ENCODE assay signal across 8 mouse cellular contexts in genomic region chr7:142532671-142533058, GRCm38 (mm10). TPM values are rescaled to one million over a fixed set of nuclear protein-coding genes. Genes with fewer than 3 reads are reported as not detected.
DNase-seq lines count a peak whose midpoint lies in the region; ATAC-seq and TF ChIP-seq lines count a peak whose summit lies in the region.

Mrpl23 (plus strand) TSS chr7:142532686.

- peaks cover 15% of the 10 kb centered on the region for H3K36me3 ChIP-seq in kidney, embryonic 15.5 days
- peaks cover 14% of the 10 kb centered on the region; the same call in 1 of the 2 replicates for H3K36me3 ChIP-seq in heart, embryonic 14.5 days (ENCODE audit: control insufficient read depth, insufficient read depth, low read length)
- no peaks in the 10 kb centered on the region for H3K36me3 ChIP-seq in liver, embryonic 14.5 days (replicated peaks; ENCODE audit: control insufficient read depth, insufficient read depth, low read depth)

- H3K4me2 ChIP-seq in kidney, embryonic 15.5 days = peak within 1 kb of the TSS; percentile 83
- peak within 1 kb of the TSS; percentile 76 for H3K4me2 ChIP-seq in heart, embryonic 14.5 days (ENCODE audit: low read length)
- peak within 1 kb of the TSS; percentile 76 for H3K4me2 ChIP-seq in liver, embryonic 14.5 days (ENCODE audit: low read depth)

- DNase-seq in kidney, postnatal 36 days = no peak
- no peak for DNase-seq in liver, embryonic 14.5 days (ENCODE audit: low read depth in 3 of 3, low spot score in 3 of 3)
- peak; percentile 1 for DNase-seq in telencephalon, adult 2 months (ENCODE audit: low read depth, low spot score)
- DNase-seq in adrenal gland, postnatal 36 days = no peak
- no peak for DNase-seq in embryo, embryonic 11 days

- H3K27me3 ChIP-seq in kidney, embryonic 15.5 days = no peaks in the 10 kb centered on the region
- no peaks in the 10 kb centered on the region for H3K27me3 ChIP-seq in heart, embryonic 14.5 days (ENCODE audit: control insufficient read depth, insufficient read depth, low read length)
- no peaks in the 10 kb centered on the region for H3K27me3 ChIP-seq in liver, embryonic 14.5 days (ENCODE audit: control insufficient read depth, insufficient read depth, low read length)

- H3K4me1 ChIP-seq in kidney, embryonic 15.5 days = peaks cover 56% of the 10 kb centered on the region
- H3K4me1 ChIP-seq in heart, embryonic 14.5 days (ENCODE audit: control insufficient read depth in 2 of 2, insufficient read depth in 2 of 2, low read length in 2 of 2) = peaks cover 37 to 40% of the 10 kb centered on the region in 2 experiments
- peaks cover 15 to 41% of the 10 kb centered on the region in 2 experiments for H3K4me1 ChIP-seq in liver, embryonic 14.5 days (replicated peaks; ENCODE audit: control insufficient read depth in 2 of 2, insufficient read depth in 2 of 2, low read length in 1 of 2)

- H3K9me3 ChIP-seq in kidney, embryonic 15.5 days (replicated peaks) = no peaks in the 10 kb centered on the region
- no peaks in the 10 kb centered on the region for H3K9me3 ChIP-seq in heart, embryonic 14.5 days (ENCODE audit: control insufficient read depth, low read length)
- no peaks in the 10 kb centered on the region for H3K9me3 ChIP-seq in liver, embryonic 14.5 days (ENCODE audit: control insufficient read depth, low read length)

- peak; percentile 65 for ATAC-seq in kidney, embryonic 15.5 days (replicated peaks; ENCODE audit: low FRiP score)
- peak; percentile 24 for ATAC-seq in activated CD4-positive, CD25-positive, alpha-beta regulatory T cell, adult 4 months
- ATAC-seq in heart, embryonic 14.5 days (ENCODE audit: insufficient number of reproducible peaks, insufficient read depth, low FRiP score, low read depth) = peak; percentile 51
- ATAC-seq in liver, embryonic 14.5 days (ENCODE audit: insufficient read depth) = peak; percentile 34; the same call in 1 of the 2 replicates

- no peak for TF ChIP-seq CTCF in liver, embryonic 14.5 days (IDR thresholded peaks at IDR 0.05; ENCODE audit: low read depth)

- WGBS in kidney, embryonic 15.5 days = 7% methylated on average over 17 of the region's 17 CpGs
- 6% methylated on average over 17 of the region's 17 CpGs for WGBS in heart, embryonic 14.5 days
- 4% methylated on average over 17 of the region's 17 CpGs for whole genome bisulfite sequencing in liver, embryonic 14.5 days (ENCODE audit: insufficient replicate concordance)

- peak within 1 kb of the TSS; percentile 82 for H3K9ac ChIP-seq in kidney, embryonic 15.5 days
- H3K9ac ChIP-seq in heart, embryonic 14.5 days (ENCODE audit: low read length) = peak within 1 kb of the TSS; percentile 74
- peak within 1 kb of the TSS; percentile 77 for H3K9ac ChIP-seq in liver, embryonic 14.5 days (replicated peaks)

- H3K4me3 ChIP-seq in kidney, embryonic 15.5 days (replicated peaks) = peak within 1 kb of the TSS; percentile 70
- H3K4me3 ChIP-seq in heart, embryonic 14.5 days (ENCODE audit: control insufficient read depth in 1 of 2, insufficient read depth in 1 of 2, low read depth in 1 of 2, low read length in 2 of 2) = peak within 1 kb of the TSS; percentile 40 to 59
- H3K4me3 ChIP-seq in liver, embryonic 14.5 days (ENCODE audit: insufficient read depth in 1 of 2, low read depth in 2 of 2, low read length in 2 of 2) = peak within 1 kb of the TSS; percentile 62 to 78

- H3K27ac ChIP-seq in kidney, embryonic 15.5 days = peak within 1 kb of the TSS; percentile 97
- H3K27ac ChIP-seq in heart, embryonic 14.5 days (replicated peaks in 1 of 2; ENCODE audit: control insufficient read depth in 1 of 2, insufficient read depth in 1 of 2, low read depth in 2 of 2, low read length in 2 of 2) = peak within 1 kb of the TSS; percentile 87 to 96
- H3K27ac ChIP-seq in liver, embryonic 14.5 days = peak within 1 kb of the TSS; percentile 46

- TF ChIP-seq EP300 in liver, embryonic 14.5 days (IDR thresholded peaks at IDR 0.05; ENCODE audit: low read depth) = no peak

RNA-seq across cellular contexts. Expression of gene Mrpl23, which starts in this region (rescaled TPM):
- polyA plus RNA-seq in kidney, embryonic 15.5 days (2015; fragmentation: Nextera tagmentation; extraction: Ambion mirVana) = 25.8 and 26.8 TPM in 2 replicates
- 10 to 100 TPM; 10.2 to 31.9 TPM for polyA plus RNA-seq in activated CD4-positive, CD25-positive, alpha-beta regulatory T cell, adult 4 months (2017; shearing (Covaris generic))
- polyA plus RNA-seq in heart, embryonic 14.5 days (2014; fragmentation: Nextera tagmentation; extraction: Ambion mirVana) = 23.5 and 23.8 TPM in 2 replicates
- 24.4 and 45.9 TPM in 2 replicates for polyA plus RNA-seq in liver, embryonic 14.5 days (2012; rRNA removed)
- polyA plus RNA-seq in liver, embryonic 14.5 days (2014; fragmentation: Nextera tagmentation; extraction: Ambion mirVana) = 11.1 and 14.4 TPM in 2 replicates
- 1 to 10 TPM; 6.2 to 8.1 TPM for total RNA-seq in adrenal gland, postnatal 36 days (2021)

Comparison
In these comparisons a context has a peak if more than half of its experiments do, and no peak if none do; other contexts are left out.
1. H3K27ac ChIP-seq: peak in every context shown above with its lines; median percentile 97 in kidney, embryonic 15.5 days; 92 in heart, embryonic 14.5 days; 46 in liver, embryonic 14.5 days.